Mouse (Mus musculus) hindbrain, embryonic 14.5 days (tissue): ENCODE measurements around the gene Mlh1. TPM values are rescaled to one million over a fixed set of nuclear protein-coding genes. Genes with fewer than 3 reads are reported as not detected.

ENCODE experiments used
- ATAC-seq: fragments of 200-750 bp; cut with Nextera tagmentation; 2 replicates; pipeline ENCODE4 v1.8.0; 2017; ENCODE audit warnings: moderate number of reproducible peaks, mild to moderate bottlenecking, moderate TSS enrichment, moderate library complexity; ENCODE audit not compliant: low FRiP score
- DNase-seq: peaks from one replicate; pipeline ENCODE4 v3.0.0-alpha.2; 2015; ENCODE audit warnings: low spot score
- H3K27ac ChIP-seq: fragments of 300-500 bp; sonication (generic); 2 replicates; pipeline ENCODE4 v1.5.1; 2014; ENCODE audit warnings: mild to moderate bottlenecking, moderate library complexity
- H3K27me3 ChIP-seq: fragments of 300-500 bp; sonication (generic); 2 replicates; pipeline ENCODE4 v1.6.1; 2014; ENCODE audit warnings: mild to moderate bottlenecking, low read length, mixed read lengths; ENCODE audit not compliant: control insufficient read depth, insufficient read depth
- H3K36me3 ChIP-seq: fragments of 300-500 bp; sonication (generic); replicated peaks from 2 replicates; pipeline ENCODE4 v1.6.1; 2014; ENCODE audit not compliant: control insufficient read depth, insufficient read depth
- H3K4me1 ChIP-seq: fragments of 300-500 bp; sonication (generic); replicated peaks from 2 replicates; pipeline ENCODE4 v1.6.1; 2014; ENCODE audit warnings: antibody characterized with exemption, low read length, mixed read lengths; ENCODE audit not compliant: control insufficient read depth, insufficient read depth
- H3K4me2 ChIP-seq: fragments of 300-500 bp; sonication (generic); replicated peaks from 2 replicates; pipeline ENCODE4 v1.6.1; 2014; ENCODE audit warnings: mild to moderate bottlenecking, moderate library complexity
- H3K4me3 ChIP-seq: fragments of 300-500 bp; sonication (generic); replicated peaks from 2 replicates; pipeline ENCODE4 v1.5.1; 2014; ENCODE audit warnings: mild to moderate bottlenecking, low read length
- H3K9ac ChIP-seq: fragments of 300-500 bp; sonication (generic); 2 replicates; pipeline ENCODE4 v1.6.1; 2014
- H3K9me3 ChIP-seq: fragments of 300-500 bp; sonication (generic); 2 replicates; pipeline ENCODE4 v1.6.1; 2016; ENCODE audit warnings: low read length; ENCODE audit not compliant: control insufficient read depth
- WGBS: fragments of 180-500 bp; shearing (Covaris S2); extraction: QIAGEN DNeasy Blood & Tissue Kit; methylation state at CpG from one replicate; pipeline ENCODE4 v1.1.7; 2014; 5-methylcytosine and 5-hydroxymethylcytosine counted together
- polyA plus RNA-seq: library from polyadenylated mRNA; unstranded; fragments of >200 nt; fragmentation: Nextera tagmentation; extraction: Ambion mirVana; gene quantifications from 2 replicates; pipeline ENCODE4 v1.2.1, GENCODE M21; 2014

Mlh1 gene
- polyA plus RNA-seq, 1 experiment from 2014 or later: 27.0 TPM

GRCm38 (mm10) chr9:111211122-111212041 is 60.2 kb downstream of the Mlh1 start:
- no peak for DNase-seq
- no peak for ATAC-seq
- Histone ChIP-seq H3K4me1 (no peaks in the 10 kb centered on the region), H3K4me2 (no peak overlapping the region), H3K36me3 (peaks cover 54% of the 10 kb centered on the region), H3K4me3 (no peak overlapping the region), H3K9ac (no peak overlapping the region), H3K27ac (no peak overlapping the region), H3K27me3 (no peaks in the 10 kb centered on the region), H3K9me3 (no peaks in the 10 kb centered on the region)
- 85% methylated on average over 10 of the region's 10 CpGs for WGBS

GRCm38 (mm10) chr9:111210412-111210811 is 61.2 kb downstream of the Mlh1 start:
- H3K9me3 ChIP-seq: no peaks in the 10 kb centered on the region
- ATAC-seq (no peak), DNase-seq (no peak)
- H3K4me2 ChIP-seq: no peak overlapping the region
- WGBS: 90% methylated on average over 4 of the region's 4 CpGs
- H3K4me1 ChIP-seq: no peaks in the 10 kb centered on the region
- H3K4me3 ChIP-seq: no peak overlapping the region
- H3K36me3 ChIP-seq: peaks cover 54% of the 10 kb centered on the region
- H3K27me3 ChIP-seq: no peaks in the 10 kb centered on the region
- no peak overlapping the region for H3K9ac ChIP-seq
- no peak overlapping the region for H3K27ac ChIP-seq

- no peak overlapping the region for H3K9ac ChIP-seq
- no peak for ATAC-seq
- H3K9me3 ChIP-seq: no peaks in the 10 kb centered on the region
These were observed 62.4 kb downstream of the Mlh1 start for GRCm38 (mm10) chr9:111209158-111209699.

GRCm38 (mm10) chr9:111208185-111208584 is 63.4 kb downstream of the Mlh1 start:
- no peak overlapping the region for H3K27ac ChIP-seq
- H3K4me2 ChIP-seq: no peak overlapping the region
- H3K9ac ChIP-seq: no peak overlapping the region
- ATAC-seq (no peak), DNase-seq (no peak)
- H3K27me3 ChIP-seq: no peaks in the 10 kb centered on the region
- no peaks in the 10 kb centered on the region for H3K4me1 ChIP-seq
- H3K4me3 ChIP-seq: no peak overlapping the region
- WGBS: 98% methylated on average over 3 of the region's 3 CpGs
- peaks cover 43% of the 10 kb centered on the region for H3K36me3 ChIP-seq
- no peaks in the 10 kb centered on the region for H3K9me3 ChIP-seq

More at GRCm38 (mm10) chr9:111209158-111209699, 62.4 kb downstream of the Mlh1 start:
- Histone ChIP-seq H3K4me3 (no peak overlapping the region), H3K27ac (no peak overlapping the region), H3K4me2 (no peak overlapping the region), H3K4me1 (no peaks in the 10 kb centered on the region), H3K36me3 (peaks cover 51% of the 10 kb centered on the region), H3K27me3 (no peaks in the 10 kb centered on the region)
- 95% methylated on average over 7 of the region's 7 CpGs for WGBS
- no peak for DNase-seq

- H3K27me3 ChIP-seq: no peaks in the 10 kb centered on the region
- DNase-seq: no peak
- peaks cover 43% of the 10 kb centered on the region for H3K36me3 ChIP-seq
- no peak overlapping the region for H3K4me2 ChIP-seq
- H3K27ac ChIP-seq: no peak overlapping the region
- H3K9me3 ChIP-seq: no peaks in the 10 kb centered on the region
- ATAC-seq: no peak
- no peaks in the 10 kb centered on the region for H3K4me1 ChIP-seq
- no peak overlapping the region for H3K4me3 ChIP-seq
- no peak overlapping the region for H3K9ac ChIP-seq
- 48% methylated on average over 3 of the region's 3 CpGs for WGBS
These were observed 63.9 kb downstream of the Mlh1 start for GRCm38 (mm10) chr9:111207683-111208082.

- no peak overlapping the region for H3K9ac ChIP-seq
- 82% methylated on average over 9 of the region's 9 CpGs for WGBS
These were observed 66.8 kb downstream of the Mlh1 start for GRCm38 (mm10) chr9:111204601-111205375.

GRCm38 (mm10) chr9:111200208-111200607 is 71.4 kb downstream of the Mlh1 start:
- H3K4me2 ChIP-seq: no peak overlapping the region
- no peak overlapping the region for H3K9ac ChIP-seq
- no peaks in the 10 kb centered on the region for H3K9me3 ChIP-seq
- no peaks in the 10 kb centered on the region for H3K4me1 ChIP-seq
- peaks cover 33% of the 10 kb centered on the region for H3K36me3 ChIP-seq
- no peak for DNase-seq
- no peak for ATAC-seq
- no peak overlapping the region for H3K4me3 ChIP-seq
- H3K27ac ChIP-seq: no peak overlapping the region
- H3K27me3 ChIP-seq: no peaks in the 10 kb centered on the region

More at GRCm38 (mm10) chr9:111204601-111205375, 66.8 kb downstream of the Mlh1 start:
- no peaks in the 10 kb centered on the region for H3K27me3 ChIP-seq
- no peaks in the 10 kb centered on the region for H3K4me1 ChIP-seq
- DNase-seq: no peak
- H3K4me3 ChIP-seq: no peak overlapping the region
- H3K4me2 ChIP-seq: no peak overlapping the region
- ATAC-seq: no peak
- no peak overlapping the region for H3K27ac ChIP-seq
- H3K9me3 ChIP-seq: no peaks in the 10 kb centered on the region
- peaks cover 53% of the 10 kb centered on the region for H3K36me3 ChIP-seq

- no peaks in the 10 kb centered on the region for H3K4me1 ChIP-seq
- no peak overlapping the region for H3K4me3 ChIP-seq
- H3K9me3 ChIP-seq: no peaks in the 10 kb centered on the region
- ATAC-seq (no peak), DNase-seq (no peak)
- H3K27me3 ChIP-seq: no peaks in the 10 kb centered on the region
- H3K9ac ChIP-seq: no peak overlapping the region
- H3K27ac ChIP-seq: no peak overlapping the region
- no peak overlapping the region for H3K4me2 ChIP-seq
- H3K36me3 ChIP-seq: peaks cover 26% of the 10 kb centered on the region
- WGBS: 89% methylated on average over 1 of the region's 1 CpGs
These were observed 73.3 kb downstream of the Mlh1 start for GRCm38 (mm10) chr9:111198332-111198731.

GRCm38 (mm10) chr9:111197712-111198111 is 73.9 kb downstream of the Mlh1 start:
- H3K4me1 ChIP-seq: no peaks in the 10 kb centered on the region
- H3K9ac ChIP-seq: no peak overlapping the region
- H3K4me3 ChIP-seq: no peak overlapping the region
- no peak overlapping the region for H3K27ac ChIP-seq
- WGBS: 96% methylated on average over 4 of the region's 4 CpGs
- ATAC-seq (no peak), DNase-seq (no peak)
- peaks cover 26% of the 10 kb centered on the region for H3K36me3 ChIP-seq
- H3K9me3 ChIP-seq: no peaks in the 10 kb centered on the region
- H3K27me3 ChIP-seq: no peaks in the 10 kb centered on the region
- no peak overlapping the region for H3K4me2 ChIP-seq
